Mouse (Mus musculus): ENCODE measurements around the gene Usp39.
A peak's percentile ranks its signal among the peaks of the same experiment; 100 is the strongest.

- TF ChIP-seq CTCF (IDR thresholded peaks at IDR 0.05; ENCODE audit: extremely low read depth, insufficient read length, insufficient replicate concordance, low read depth, low read length) = no peak
- peak; percentile 35; the same call in 1 of the 2 replicates for TF ChIP-seq POLR2A (IDR thresholded peaks at IDR 0.05; ENCODE audit: low read depth, low read length)
These were observed 20.0 kb upstream of the Usp39 start for GRCm38 (mm10) chr6:72364985-72365384.
